Mouse (Mus musculus): ENCODE measurements at regions not wholly inside any gene's neighbourhood (a gene's known extent, or its start where the extent isn't known, plus 50 kb on each side); places are given as distances from the start of the nearest gene placed in this dataset.

DNA sequence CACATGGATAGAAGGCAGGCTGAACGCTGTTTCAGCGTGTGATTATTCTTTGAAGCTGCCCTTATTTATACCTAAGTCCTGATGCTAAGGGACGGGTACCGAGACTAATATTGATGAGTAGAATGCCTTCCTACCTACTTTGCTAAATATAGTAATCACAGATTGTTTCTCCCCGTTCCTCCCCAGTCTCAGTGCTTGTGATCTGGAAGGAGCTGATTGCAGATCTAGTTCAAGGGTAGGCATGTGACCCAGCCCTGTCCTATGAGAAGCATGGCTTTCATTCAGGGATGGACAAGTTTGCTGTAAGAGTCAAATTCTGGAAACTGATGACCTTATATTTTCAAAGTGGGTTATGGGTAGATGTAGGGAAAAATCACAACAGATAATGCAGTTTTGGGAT, 67.7 kb upstream of the Eif4g2 start:
- no peaks in the 10 kb centered on the region for H3K36me3 ChIP-seq (ENCODE audit: control insufficient read depth, insufficient read depth)
- no peaks in the 10 kb centered on the region for H3K27me3 ChIP-seq (ENCODE audit: control insufficient read depth, insufficient read depth, insufficient read length)
- TF ChIP-seq MYOD1 (IDR thresholded peaks at IDR 0.05; ENCODE audit: control insufficient read depth in 1 of 3, insufficient read length in 2 of 3, low read depth in 2 of 3) (no peak), POLR2A (IDR thresholded peaks at IDR 0.05; ENCODE audit: insufficient read length, low read depth) (no peak), MAX (IDR thresholded peaks at IDR 0.05; ENCODE audit: low read depth) (no peak), MYOG (IDR thresholded peaks at IDR 0.05; ENCODE audit: control insufficient read depth in 1 of 3, insufficient read depth in 1 of 3, insufficient read length in 2 of 3, low read depth in 2 of 3) (no peak), TCF3 (IDR thresholded peaks at IDR 0.05; ENCODE audit: insufficient read length, low read depth) (no peak), TCF12 (IDR thresholded peaks at IDR 0.05; ENCODE audit: insufficient read depth, poor library complexity, severe bottlenecking) (no peak), CEBPB (IDR thresholded peaks at IDR 0.05; ENCODE audit: insufficient read depth, poor library complexity, severe bottlenecking) (no peak), USF1 (IDR thresholded peaks at IDR 0.05; ENCODE audit: low read depth) (no peak), SRF (IDR thresholded peaks at IDR 0.05; ENCODE audit: control insufficient read depth, insufficient read length, low read depth) (no peak), POLR2AphosphoS2 (IDR thresholded peaks at IDR 0.05; ENCODE audit: insufficient read length, low read depth) (no peak), E2F4 (IDR thresholded peaks at IDR 0.05; ENCODE audit: insufficient read depth) (no peak), REST (IDR thresholded peaks at IDR 0.05; ENCODE audit: insufficient read depth, insufficient read length) (no peak)
- H3K4me3 ChIP-seq, result no peak overlapping the region
- H3ac ChIP-seq (ENCODE audit: control insufficient read depth, insufficient read length), result no peak overlapping the region
- no peaks in the 10 kb centered on the region for H3K79me2 ChIP-seq (ENCODE audit: control insufficient read depth, insufficient read depth)
- no peak overlapping the region for H3K4me2 ChIP-seq (ENCODE audit: low read depth)

DNA sequence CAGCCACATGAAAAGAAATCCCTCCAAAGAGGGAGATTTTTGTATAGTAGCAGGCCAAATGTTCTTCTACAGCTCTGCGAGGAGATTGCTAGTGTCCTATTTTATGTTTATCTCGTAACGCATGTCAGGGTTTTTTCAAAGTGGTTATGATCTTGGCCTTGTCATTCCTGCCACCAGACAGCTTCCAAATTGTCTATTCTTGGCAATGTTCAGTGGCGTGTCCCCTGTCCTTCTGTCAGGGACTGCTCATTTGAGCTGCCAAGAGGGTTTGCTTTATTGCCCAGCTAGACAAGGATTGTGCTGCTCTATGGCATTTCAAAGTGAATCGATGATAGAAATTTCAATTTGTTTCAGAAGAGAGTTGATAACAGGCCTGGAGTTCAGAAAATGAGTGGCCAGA, 67.3 kb upstream of the Eif4g2 start:
- TF ChIP-seq POLR2A (IDR thresholded peaks at IDR 0.05; ENCODE audit: insufficient read length, low read depth) (no peak), TCF12 (IDR thresholded peaks at IDR 0.05; ENCODE audit: insufficient read depth, poor library complexity, severe bottlenecking) (no peak), E2F4 (IDR thresholded peaks at IDR 0.05; ENCODE audit: insufficient read depth) (no peak), SRF (IDR thresholded peaks at IDR 0.05; ENCODE audit: control insufficient read depth, insufficient read length, low read depth) (no peak), MYOG (IDR thresholded peaks at IDR 0.05; ENCODE audit: control insufficient read depth in 1 of 3, insufficient read depth in 1 of 3, insufficient read length in 2 of 3, low read depth in 2 of 3) (no peak), CEBPB (IDR thresholded peaks at IDR 0.05; ENCODE audit: insufficient read depth, poor library complexity, severe bottlenecking) (no peak), POLR2AphosphoS2 (IDR thresholded peaks at IDR 0.05; ENCODE audit: insufficient read length, low read depth) (no peak), REST (IDR thresholded peaks at IDR 0.05; ENCODE audit: insufficient read depth, insufficient read length) (no peak), MYOD1 (IDR thresholded peaks at IDR 0.05; ENCODE audit: control insufficient read depth in 1 of 3, insufficient read length in 2 of 3, low read depth in 2 of 3) (no peak), MAX (IDR thresholded peaks at IDR 0.05; ENCODE audit: low read depth) (no peak), TCF3 (IDR thresholded peaks at IDR 0.05; ENCODE audit: insufficient read length, low read depth) (no peak), USF1 (IDR thresholded peaks at IDR 0.05; ENCODE audit: low read depth) (no peak)
- H3K4me2 ChIP-seq (ENCODE audit: low read depth), result no peak overlapping the region
- no peaks in the 10 kb centered on the region for H3K27me3 ChIP-seq (ENCODE audit: control insufficient read depth, insufficient read depth, insufficient read length)

DNA sequence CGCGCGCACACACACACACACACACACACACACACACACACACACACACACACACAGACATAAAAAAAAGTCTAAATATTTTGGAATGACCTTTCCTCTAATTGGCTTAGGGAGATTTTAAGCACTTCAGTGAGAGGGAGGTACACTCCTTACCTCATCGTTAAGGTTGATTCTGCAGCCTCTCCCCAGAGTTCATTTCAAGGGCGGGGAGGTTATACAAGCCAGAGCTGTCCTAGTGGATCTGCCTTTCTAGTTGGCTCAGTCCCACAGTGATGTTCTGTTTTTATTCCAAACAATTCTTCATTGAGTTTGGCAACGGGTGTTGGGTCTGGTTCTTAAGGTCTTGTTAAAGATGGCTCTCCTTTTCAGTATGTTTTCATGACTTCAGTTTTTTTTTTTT, 64.8 kb upstream of the Eif4g2 start:
- no peak for TF ChIP-seq MYOG (IDR thresholded peaks at IDR 0.05; ENCODE audit: control insufficient read depth in 1 of 3, insufficient read depth in 1 of 3, insufficient read length in 2 of 3, low read depth in 2 of 3)
- no peaks in the 10 kb centered on the region for H3K27me3 ChIP-seq (ENCODE audit: control insufficient read depth, insufficient read depth, insufficient read length)
- no peaks in the 10 kb centered on the region for H3K36me3 ChIP-seq (ENCODE audit: control insufficient read depth, insufficient read depth)
- H3K79me2 ChIP-seq (ENCODE audit: control insufficient read depth, insufficient read depth), result no peaks in the 10 kb centered on the region
- H3K4me3 ChIP-seq, result no peak overlapping the region
- no peak overlapping the region for H3K4me2 ChIP-seq (ENCODE audit: low read depth)
- no peak overlapping the region for H3ac ChIP-seq (ENCODE audit: control insufficient read depth, insufficient read length)

More for the DNA sequence above, 67.3 kb upstream of the Eif4g2 start:
- Histone ChIP-seq H3ac (ENCODE audit: control insufficient read depth, insufficient read length) (no peak overlapping the region), H3K36me3 (ENCODE audit: control insufficient read depth, insufficient read depth) (no peaks in the 10 kb centered on the region), H3K79me2 (ENCODE audit: control insufficient read depth, insufficient read depth) (no peaks in the 10 kb centered on the region), H3K4me3 (no peak overlapping the region)

DNA sequence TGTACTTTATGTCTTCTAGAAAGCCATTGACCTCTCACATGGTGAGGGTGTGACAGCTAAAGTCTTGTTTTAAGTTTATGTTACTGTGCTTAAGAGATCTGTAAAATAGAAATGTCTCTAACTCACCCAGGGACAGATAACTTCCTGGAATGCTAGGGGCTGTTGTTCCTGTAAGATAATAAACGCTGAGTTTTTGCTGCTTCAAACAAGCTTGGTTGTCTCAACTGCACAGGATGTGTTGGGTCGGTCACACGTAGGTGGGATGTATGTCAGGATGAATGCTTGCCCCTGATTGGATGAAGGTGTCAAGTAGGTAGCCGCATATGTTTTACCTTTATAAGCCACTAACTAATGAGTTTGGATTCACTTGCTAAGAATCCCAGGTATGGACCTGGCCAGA, 63.8 kb upstream of the Eif4g2 start:
- H3K79me2 ChIP-seq (ENCODE audit: control insufficient read depth, insufficient read depth), result no peaks in the 10 kb centered on the region
- no peaks in the 10 kb centered on the region for H3K36me3 ChIP-seq (ENCODE audit: control insufficient read depth, insufficient read depth)
- H3K4me3 ChIP-seq, result no peak overlapping the region
- TF ChIP-seq TCF3 (IDR thresholded peaks at IDR 0.05; ENCODE audit: insufficient read length, low read depth), result no peak
- no peak for TF ChIP-seq USF1 (IDR thresholded peaks at IDR 0.05; ENCODE audit: low read depth)
- TF ChIP-seq MYOG (IDR thresholded peaks at IDR 0.05; ENCODE audit: control insufficient read depth in 1 of 3, insufficient read depth in 1 of 3, insufficient read length in 2 of 3, low read depth in 2 of 3), result no peak
- no peak overlapping the region for H3K4me2 ChIP-seq (ENCODE audit: low read depth)
- H3ac ChIP-seq (ENCODE audit: control insufficient read depth, insufficient read length), result no peak overlapping the region
- H3K27me3 ChIP-seq (ENCODE audit: control insufficient read depth, insufficient read depth, insufficient read length), result no peaks in the 10 kb centered on the region

DNA sequence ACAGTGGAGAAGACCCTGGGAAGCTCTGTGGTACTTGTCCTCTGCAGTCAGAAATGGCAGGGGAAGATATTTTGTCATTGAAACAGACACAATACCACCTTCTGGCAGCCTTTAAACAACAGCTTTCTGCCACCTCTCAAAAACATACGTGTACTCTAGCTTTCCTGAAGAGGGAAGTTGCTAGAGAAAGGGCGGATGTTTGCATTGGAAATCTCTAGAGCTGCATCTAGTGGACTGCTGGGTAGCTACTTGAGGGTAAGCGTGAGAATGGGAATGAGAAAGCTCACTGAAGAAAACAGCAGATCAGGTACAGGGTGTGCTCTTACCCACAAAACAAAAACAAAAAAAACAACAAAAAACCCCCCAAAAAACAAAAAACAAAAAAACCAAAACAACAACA, 61.4 kb upstream of the Eif4g2 start:
- no peaks in the 10 kb centered on the region for H3K36me3 ChIP-seq (ENCODE audit: control insufficient read depth, insufficient read depth)
- TF ChIP-seq POLR2AphosphoS2 (IDR thresholded peaks at IDR 0.05; ENCODE audit: insufficient read length, low read depth) (no peak), USF1 (IDR thresholded peaks at IDR 0.05; ENCODE audit: low read depth) (no peak), TCF12 (IDR thresholded peaks at IDR 0.05; ENCODE audit: insufficient read depth, poor library complexity, severe bottlenecking) (no peak), MYOG (IDR thresholded peaks at IDR 0.05; ENCODE audit: control insufficient read depth in 1 of 3, insufficient read depth in 1 of 3, insufficient read length in 2 of 3, low read depth in 2 of 3) (no peak), CEBPB (IDR thresholded peaks at IDR 0.05; ENCODE audit: insufficient read depth, poor library complexity, severe bottlenecking) (no peak), SRF (IDR thresholded peaks at IDR 0.05; ENCODE audit: control insufficient read depth, insufficient read length, low read depth) (no peak), MAX (IDR thresholded peaks at IDR 0.05; ENCODE audit: low read depth) (no peak), E2F4 (IDR thresholded peaks at IDR 0.05; ENCODE audit: insufficient read depth) (no peak)
- no peak overlapping the region for H3ac ChIP-seq (ENCODE audit: control insufficient read depth, insufficient read length)
- H3K4me3 ChIP-seq, result no peak overlapping the region
- H3K27me3 ChIP-seq (ENCODE audit: control insufficient read depth, insufficient read depth, insufficient read length), result no peaks in the 10 kb centered on the region
- no peak overlapping the region for H3K4me2 ChIP-seq (ENCODE audit: low read depth)
- H3K79me2 ChIP-seq (ENCODE audit: control insufficient read depth, insufficient read depth), result no peaks in the 10 kb centered on the region

All from myocyte (in vitro differentiated cells).